Mouse (Mus musculus): ENCODE data around the gene Ssu72. TPM values are rescaled to one million over a fixed set of nuclear protein-coding genes. Genes with fewer than 3 reads are reported as not detected.
"Not testable (repeated sequence)": the region's sequence is repeated elsewhere in the genome, so short reads cannot be mapped to it uniquely, and the experiment has no call there.

Gene Ssu72
- polyA plus RNA-seq, 1 experiment from 2014 or later = 153 TPM

- Histone ChIP-seq H3K4me2 (ENCODE audit: low read length) (no peak overlapping the region), H3K9me3 (replicated peaks; ENCODE audit: control insufficient read depth, low read length, poor library complexity, severe bottlenecking) (no peaks in the 10 kb centered on the region), H3K27ac (ENCODE audit: low read length) (no peak overlapping the region), H3K27me3 (ENCODE audit: control insufficient read depth, insufficient read depth, low read depth, low read length) (no peaks in the 10 kb centered on the region), H3K4me1 (ENCODE audit: control insufficient read depth, insufficient read depth, low read length) (peaks cover 19% of the 10 kb centered on the region), H3K9ac (ENCODE audit: low read depth, low read length) (no peak overlapping the region), H3K36me3 (ENCODE audit: control insufficient read depth, insufficient read depth, low read length) (peaks cover 34% of the 10 kb centered on the region), H3K4me3 (ENCODE audit: low read depth, low read length) (no peak overlapping the region)
- 82% methylated on average over 37 of the region's 37 CpGs for WGBS
- ATAC-seq = no peak
Observed at GRCm38 (mm10) chr4:155739741-155740636, 35.4 kb downstream of the Ssu72 start.

GRCm38 (mm10) chr4:155740681-155741080 is 36.1 kb downstream of the Ssu72 start:
- WGBS = 94% methylated on average over 10 of the region's 10 CpGs
- Histone ChIP-seq H3K4me1 (ENCODE audit: control insufficient read depth, insufficient read depth, low read length) (peaks cover 17% of the 10 kb centered on the region), H3K36me3 (ENCODE audit: control insufficient read depth, insufficient read depth, low read length) (peaks cover 37% of the 10 kb centered on the region)
- H3K4me3 ChIP-seq (ENCODE audit: low read depth, low read length); H3K27ac ChIP-seq (ENCODE audit: low read length); H3K4me2 ChIP-seq (ENCODE audit: low read length); H3K27me3 ChIP-seq (ENCODE audit: control insufficient read depth, insufficient read depth, low read depth, low read length); ATAC-seq; H3K9me3 ChIP-seq (replicated peaks; ENCODE audit: control insufficient read depth, low read length, poor library complexity, severe bottlenecking); H3K9ac ChIP-seq (ENCODE audit: low read depth, low read length): not testable (repeated sequence)

GRCm38 (mm10) chr4:155742684-155743083 is 38.1 kb downstream of the Ssu72 start:
- no peak overlapping the region for H3K9ac ChIP-seq (ENCODE audit: low read depth, low read length)
- peaks cover 48% of the 10 kb centered on the region for H3K36me3 ChIP-seq (ENCODE audit: control insufficient read depth, insufficient read depth, low read length)
- 96% methylated on average over 5 of the region's 5 CpGs for WGBS
- no peaks in the 10 kb centered on the region for H3K27me3 ChIP-seq (ENCODE audit: control insufficient read depth, insufficient read depth, low read depth, low read length)
- H3K27ac ChIP-seq (ENCODE audit: low read length) = no peak overlapping the region
- H3K4me1 ChIP-seq (ENCODE audit: control insufficient read depth, insufficient read depth, low read length) = peaks cover 2% of the 10 kb centered on the region; the same call in 1 of the 2 replicates
- H3K9me3 ChIP-seq (replicated peaks; ENCODE audit: control insufficient read depth, low read length, poor library complexity, severe bottlenecking) = no peaks in the 10 kb centered on the region
- ATAC-seq = no peak
- H3K4me3 ChIP-seq (ENCODE audit: low read depth, low read length) = no peak overlapping the region
- no peak overlapping the region for H3K4me2 ChIP-seq (ENCODE audit: low read length)

GRCm38 (mm10) chr4:155744474-155744873 is 39.9 kb downstream of the Ssu72 start:
- no peak overlapping the region for H3K4me3 ChIP-seq (ENCODE audit: low read depth, low read length)
- no peak overlapping the region for H3K4me2 ChIP-seq (ENCODE audit: low read length)
- no peak for ATAC-seq
- no peaks in the 10 kb centered on the region for H3K27me3 ChIP-seq (ENCODE audit: control insufficient read depth, insufficient read depth, low read depth, low read length)
- 92% methylated on average over 8 of the region's 8 CpGs for WGBS
- no peak overlapping the region for H3K9ac ChIP-seq (ENCODE audit: low read depth, low read length)
- no peaks in the 10 kb centered on the region for H3K4me1 ChIP-seq (ENCODE audit: control insufficient read depth, insufficient read depth, low read length)
- H3K36me3 ChIP-seq (ENCODE audit: control insufficient read depth, insufficient read depth, low read length) = peaks cover 52% of the 10 kb centered on the region
- no peaks in the 10 kb centered on the region for H3K9me3 ChIP-seq (replicated peaks; ENCODE audit: control insufficient read depth, low read length, poor library complexity, severe bottlenecking)
- no peak overlapping the region for H3K27ac ChIP-seq (ENCODE audit: low read length)

GRCm38 (mm10) chr4:155745136-155745535 is 40.5 kb downstream of the Ssu72 start:
- Histone ChIP-seq H3K9me3 (replicated peaks; ENCODE audit: control insufficient read depth, low read length, poor library complexity, severe bottlenecking) (no peaks in the 10 kb centered on the region), H3K4me2 (ENCODE audit: low read length) (no peak overlapping the region), H3K27ac (ENCODE audit: low read length) (no peak overlapping the region), H3K4me3 (ENCODE audit: low read depth, low read length) (no peak overlapping the region), H3K9ac (ENCODE audit: low read depth, low read length) (no peak overlapping the region), H3K36me3 (ENCODE audit: control insufficient read depth, insufficient read depth, low read length) (peaks cover 53% of the 10 kb centered on the region), H3K4me1 (ENCODE audit: control insufficient read depth, insufficient read depth, low read length) (no peaks in the 10 kb centered on the region), H3K27me3 (ENCODE audit: control insufficient read depth, insufficient read depth, low read depth, low read length) (no peaks in the 10 kb centered on the region)
- WGBS = 96% methylated on average over 5 of the region's 5 CpGs
- ATAC-seq = no peak

- ATAC-seq = no peak
- Histone ChIP-seq H3K4me1 (ENCODE audit: control insufficient read depth, insufficient read depth, low read length) (no peaks in the 10 kb centered on the region), H3K9me3 (replicated peaks; ENCODE audit: control insufficient read depth, low read length, poor library complexity, severe bottlenecking) (no peaks in the 10 kb centered on the region), H3K9ac (ENCODE audit: low read depth, low read length) (no peak overlapping the region), H3K4me3 (ENCODE audit: low read depth, low read length) (no peak overlapping the region), H3K27me3 (ENCODE audit: control insufficient read depth, insufficient read depth, low read depth, low read length) (no peaks in the 10 kb centered on the region), H3K36me3 (ENCODE audit: control insufficient read depth, insufficient read depth, low read length) (peaks cover 55% of the 10 kb centered on the region), H3K27ac (ENCODE audit: low read length) (no peak overlapping the region), H3K4me2 (ENCODE audit: low read length) (no peak overlapping the region)
- WGBS = 91% methylated on average over 8 of the region's 8 CpGs
Observed at GRCm38 (mm10) chr4:155746036-155746548, 41.5 kb downstream of the Ssu72 start.

- Histone ChIP-seq H3K9me3 (replicated peaks; ENCODE audit: control insufficient read depth, low read length, poor library complexity, severe bottlenecking) (no peaks in the 10 kb centered on the region), H3K27ac (ENCODE audit: low read length) (no peak overlapping the region), H3K4me3 (ENCODE audit: low read depth, low read length) (no peak overlapping the region), H3K9ac (ENCODE audit: low read depth, low read length) (no peak overlapping the region), H3K4me2 (ENCODE audit: low read length) (no peak overlapping the region), H3K4me1 (ENCODE audit: control insufficient read depth, insufficient read depth, low read length) (no peaks in the 10 kb centered on the region), H3K27me3 (ENCODE audit: control insufficient read depth, insufficient read depth, low read depth, low read length) (no peaks in the 10 kb centered on the region), H3K36me3 (ENCODE audit: control insufficient read depth, insufficient read depth, low read length) (peaks cover 55% of the 10 kb centered on the region)
- WGBS = 91% methylated on average over 17 of the region's 17 CpGs
- ATAC-seq = no peak
Observed at GRCm38 (mm10) chr4:155746575-155747490, 42.2 kb downstream of the Ssu72 start.

- ATAC-seq = no peak
- Histone ChIP-seq H3K9me3 (replicated peaks; ENCODE audit: control insufficient read depth, low read length, poor library complexity, severe bottlenecking) (no peaks in the 10 kb centered on the region), H3K27ac (ENCODE audit: low read length) (no peak overlapping the region), H3K4me3 (ENCODE audit: low read depth, low read length) (no peak overlapping the region), H3K4me2 (ENCODE audit: low read length) (no peak overlapping the region), H3K9ac (ENCODE audit: low read depth, low read length) (no peak overlapping the region), H3K4me1 (ENCODE audit: control insufficient read depth, insufficient read depth, low read length) (peaks cover 23% of the 10 kb centered on the region), H3K36me3 (ENCODE audit: control insufficient read depth, insufficient read depth, low read length) (peaks cover 29% of the 10 kb centered on the region), H3K27me3 (ENCODE audit: control insufficient read depth, insufficient read depth, low read depth, low read length) (no peaks in the 10 kb centered on the region)
- 89% methylated on average over 12 of the region's 12 CpGs for whole genome bisulfite sequencing
Observed at GRCm38 (mm10) chr4:155757011-155757410, 52.4 kb downstream of the Ssu72 start.

All from midbrain, embryonic 16.5 days (tissue).